Mouse (Mus musculus): ENCODE results near the gene Eif4h.

The Eif4h gene

DNA sequence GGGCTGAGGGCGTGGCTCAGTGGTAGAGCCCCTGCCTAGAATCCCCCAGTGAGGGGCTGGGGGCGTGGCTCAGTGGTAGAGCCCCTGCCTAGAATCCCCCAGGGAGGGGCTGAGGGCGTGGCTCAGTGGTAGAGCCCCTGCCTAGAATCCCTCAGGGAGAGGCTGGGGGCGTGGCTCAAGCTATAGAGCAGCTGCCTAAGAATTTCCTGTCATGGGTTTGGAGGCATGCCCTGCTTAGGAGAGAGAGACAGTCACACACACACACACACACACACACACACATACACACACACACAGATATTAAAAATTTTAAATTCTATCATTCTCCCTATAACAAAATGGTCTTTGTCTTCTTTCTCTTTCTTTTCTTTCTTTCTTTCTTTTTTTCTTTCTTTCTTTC, 9.7 kb upstream of the Eif4h start:
- DNase-seq (ENCODE audit: low read depth, low spot score), result peak; percentile 92

DNA sequence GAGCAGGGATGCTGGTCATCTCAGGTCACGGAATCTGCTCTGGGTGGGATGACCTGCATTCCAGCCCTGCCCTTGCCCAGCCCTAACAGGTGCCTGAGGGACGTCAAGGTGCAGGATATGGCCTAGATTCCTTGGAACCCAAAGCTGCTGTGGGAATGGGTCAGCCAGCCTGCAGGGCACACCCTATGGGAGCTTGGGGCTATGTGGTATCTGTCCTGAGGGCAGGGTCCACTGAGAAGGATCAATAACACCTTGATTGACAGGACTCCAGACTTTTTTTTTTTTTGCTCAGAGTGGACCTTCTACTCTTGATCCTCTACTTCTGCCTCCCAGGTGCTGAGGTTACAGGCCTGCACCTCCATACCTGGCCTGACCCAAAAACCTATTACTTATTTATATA, 8.1 kb upstream of the Eif4h start:
- no peak for DNase-seq (ENCODE audit: low read depth, low spot score)

DNA sequence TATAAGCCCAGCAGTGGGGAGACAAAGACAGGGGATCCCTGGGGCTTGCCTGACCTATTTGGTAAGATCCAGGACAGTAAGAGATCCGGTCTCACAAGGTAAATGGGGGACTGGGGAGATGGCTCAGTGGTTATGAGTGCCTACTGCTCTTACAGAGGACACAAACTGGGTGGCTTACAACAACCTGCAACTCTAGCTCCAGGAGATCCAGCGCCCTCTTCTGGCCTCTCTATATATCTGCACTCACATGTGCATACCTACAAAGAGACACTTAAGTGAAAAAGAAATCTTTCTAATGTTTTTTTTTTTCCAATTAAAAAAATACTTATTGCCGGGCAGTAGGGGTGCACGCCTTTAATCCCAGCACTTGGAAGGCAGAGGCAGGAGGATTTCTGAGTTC, 7.2 kb upstream of the Eif4h start:
- peak; percentile 54 for DNase-seq (ENCODE audit: low read depth, low spot score)

DNA sequence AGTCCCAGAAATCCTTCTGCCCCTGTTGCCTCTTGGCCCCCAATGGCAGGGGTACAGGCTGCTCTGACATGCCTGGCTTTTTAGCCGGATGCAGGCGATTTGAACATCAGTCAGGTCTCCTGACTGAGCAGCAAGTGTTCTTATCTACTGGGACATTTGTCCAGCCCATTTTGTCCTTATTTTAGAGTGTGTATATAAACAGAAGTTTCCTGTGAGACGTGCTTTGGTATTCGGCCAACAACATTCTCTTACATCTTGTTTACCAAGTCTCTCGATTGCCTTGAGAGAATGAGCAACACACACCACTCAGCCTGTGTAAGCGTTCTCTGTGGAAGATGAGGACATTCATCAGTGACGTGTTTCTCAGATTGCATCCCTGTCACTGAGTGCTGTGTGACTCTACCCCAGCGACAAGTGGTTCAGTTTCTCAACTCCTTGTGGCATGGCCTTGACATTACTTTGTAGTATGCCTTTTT, 5.4 kb upstream of the Eif4h start:
- no peak for DNase-seq (ENCODE audit: low read depth, low spot score)

DNA sequence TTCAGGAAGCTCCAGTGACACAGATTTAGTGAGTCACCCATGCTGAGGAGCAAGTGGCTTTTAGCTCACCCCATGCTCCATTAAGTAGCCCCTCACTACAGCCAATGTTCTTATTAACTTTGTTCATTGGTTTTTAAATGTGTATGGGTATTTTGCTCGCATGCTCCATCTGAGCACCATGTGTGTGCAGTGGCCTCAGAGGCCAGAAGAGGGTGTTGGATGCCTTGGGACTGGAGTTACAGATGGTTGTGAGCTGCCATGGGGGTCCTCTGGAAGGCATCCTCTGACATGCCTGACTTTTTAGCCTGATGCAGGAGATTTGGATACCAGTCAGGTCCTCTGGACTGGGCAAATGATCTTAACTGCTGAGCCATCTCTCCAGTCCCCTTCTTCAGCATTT, 4.8 kb upstream of the Eif4h start:
- DNase-seq (ENCODE audit: low read depth, low spot score), result no peak

DNA sequence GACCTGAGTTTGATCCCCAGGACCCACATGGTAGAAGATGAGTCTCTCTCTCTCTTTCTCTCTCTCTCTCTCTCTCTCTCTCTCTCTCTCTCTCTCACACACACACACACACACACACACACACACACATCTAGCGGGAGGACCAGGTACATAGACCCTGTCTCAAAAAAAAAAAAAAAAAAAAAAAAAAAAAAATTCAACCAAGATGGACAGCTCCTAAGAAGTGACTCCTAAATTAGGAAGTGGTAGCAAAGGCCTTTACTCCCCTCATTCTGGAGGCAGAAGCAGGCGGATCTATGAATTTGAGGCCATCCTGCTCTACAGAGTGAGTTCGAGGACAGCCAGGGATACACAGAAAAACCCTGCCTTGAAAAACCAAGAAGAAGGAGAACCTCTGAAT, 1.1 kb upstream of the Eif4h start:
- no peak for DNase-seq (ENCODE audit: low read depth, low spot score)

DNA sequence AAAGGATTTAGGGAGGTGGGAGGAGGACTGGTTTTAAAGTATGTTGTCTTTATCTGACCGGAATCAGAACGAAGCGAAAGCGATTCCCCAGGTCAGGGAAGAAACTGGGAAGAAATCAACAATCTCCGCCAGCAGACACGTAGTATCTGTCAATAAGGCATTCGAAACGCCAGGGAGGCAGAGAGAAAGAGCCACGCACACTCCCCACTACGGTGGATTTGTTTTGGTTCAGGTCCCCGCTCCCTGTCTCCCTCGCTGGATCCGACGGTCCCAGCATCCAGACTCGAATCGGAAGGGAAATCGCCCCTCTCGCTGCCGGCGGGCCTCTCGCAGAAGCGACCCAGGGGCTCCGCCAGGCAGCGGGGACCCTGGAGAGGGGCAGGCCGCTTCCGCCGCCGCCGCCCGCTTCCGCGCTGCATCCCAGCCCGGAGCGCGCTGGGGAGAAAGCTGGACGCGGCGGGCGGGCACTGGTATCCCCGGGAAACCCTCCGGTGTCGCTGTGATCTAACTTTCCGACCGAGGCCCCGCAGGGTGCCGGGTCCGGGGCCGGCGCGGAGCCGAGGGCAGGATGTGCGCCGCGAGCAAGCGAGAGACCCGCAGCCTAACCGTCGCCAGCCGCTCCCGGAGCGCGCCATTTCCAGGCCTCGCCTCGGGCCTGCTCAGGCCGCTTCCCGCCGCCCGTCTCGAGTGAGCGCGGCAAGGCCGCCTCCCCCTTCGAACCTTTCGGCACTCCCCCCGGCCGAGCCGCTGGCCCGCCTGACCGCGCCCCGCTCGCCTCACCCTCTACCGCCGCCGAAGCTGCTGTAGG, 625 bp downstream of the Eif4h start:
- DNase-seq (ENCODE audit: low read depth, low spot score), result peak; percentile 53

DNA sequence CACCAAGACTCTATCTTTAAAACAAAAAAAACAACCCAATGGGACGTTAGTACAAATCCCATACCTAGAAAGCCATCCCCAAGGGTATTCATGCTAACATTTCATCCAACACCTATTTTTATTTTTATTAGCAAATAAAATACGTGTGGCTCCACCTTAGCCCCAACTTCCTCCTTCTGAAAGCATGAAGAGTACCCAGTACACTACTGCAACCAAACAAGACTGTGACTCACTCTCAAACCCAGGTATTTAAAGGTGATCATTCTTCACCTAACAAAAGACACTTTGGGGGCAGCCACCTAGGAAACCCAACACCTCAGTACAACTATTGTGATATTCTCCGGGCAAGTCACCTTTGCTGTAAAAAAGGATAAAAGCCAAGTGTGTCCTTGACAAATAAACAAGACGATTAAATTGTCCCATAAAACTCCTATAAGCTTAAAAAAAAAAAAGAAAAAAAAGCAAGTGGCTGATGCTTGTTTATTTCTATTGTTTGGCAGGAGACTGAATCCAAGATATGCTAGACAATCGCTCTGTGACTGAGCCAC, 1.4 kb downstream of the Eif4h start:
- no peak for DNase-seq (ENCODE audit: low read depth, low spot score)

DNA sequence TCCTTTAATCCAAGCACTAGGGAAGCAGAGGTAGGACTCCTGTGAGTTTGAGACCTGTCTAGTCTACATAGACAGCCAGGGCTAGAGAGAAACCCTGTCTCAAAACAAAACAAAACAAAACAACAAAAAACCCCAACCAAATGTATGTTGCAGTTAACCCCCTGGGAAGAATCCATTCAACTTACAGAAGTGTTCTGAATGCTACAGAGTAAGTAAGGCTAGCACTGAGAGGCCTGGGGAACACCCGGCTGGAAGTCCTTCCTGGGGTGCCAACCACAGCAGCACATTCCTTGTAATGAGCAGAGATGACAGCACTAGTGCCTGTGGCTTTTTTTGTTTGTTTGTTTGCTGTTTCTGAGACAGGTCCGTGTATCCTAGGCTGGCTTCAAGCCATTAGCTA, 6.4 kb downstream of the Eif4h start:
- peak; percentile 79 for DNase-seq (ENCODE audit: low read depth, low spot score)

DNA sequence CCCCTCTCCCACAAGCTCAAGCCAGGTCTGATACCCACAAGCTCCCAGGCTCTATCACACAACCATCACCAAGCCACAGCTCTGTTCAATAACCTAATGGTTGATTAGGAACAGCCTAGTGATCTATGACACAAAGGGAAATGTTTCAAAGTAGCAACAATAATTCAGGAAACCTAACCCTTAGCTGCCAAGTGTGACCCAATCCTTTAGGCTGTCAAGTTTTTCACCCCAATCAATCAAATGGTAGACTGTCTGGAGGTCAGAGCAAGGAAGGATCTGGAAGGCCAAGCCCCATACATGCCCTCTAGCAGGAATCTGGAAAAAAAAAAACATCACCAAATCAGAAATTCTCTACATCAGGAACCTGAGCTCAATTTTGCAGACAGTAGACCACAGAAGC, 8.5 kb downstream of the Eif4h start:
- DNase-seq (ENCODE audit: low read depth, low spot score), result no peak

DNA sequence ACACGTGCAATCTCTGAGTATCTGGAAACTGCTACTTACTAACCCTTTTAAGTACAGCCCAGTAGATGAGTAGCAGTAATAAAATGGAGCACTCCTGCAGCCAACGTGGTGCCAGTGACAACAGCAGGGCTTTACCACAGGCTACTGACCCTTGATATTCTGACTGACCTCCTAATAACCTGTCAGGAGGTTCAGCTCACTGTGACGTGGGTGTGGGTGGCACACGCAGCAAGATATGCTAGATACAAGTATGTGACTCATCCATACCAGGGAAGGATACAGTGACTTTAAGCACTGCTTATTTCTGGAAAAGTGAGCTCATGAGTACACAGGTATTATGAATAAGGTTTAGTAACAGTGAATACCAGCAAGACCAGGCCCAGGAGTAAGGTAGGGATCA, 9.8 kb downstream of the Eif4h start:
- no peak for DNase-seq (ENCODE audit: low read depth, low spot score)

DNA sequence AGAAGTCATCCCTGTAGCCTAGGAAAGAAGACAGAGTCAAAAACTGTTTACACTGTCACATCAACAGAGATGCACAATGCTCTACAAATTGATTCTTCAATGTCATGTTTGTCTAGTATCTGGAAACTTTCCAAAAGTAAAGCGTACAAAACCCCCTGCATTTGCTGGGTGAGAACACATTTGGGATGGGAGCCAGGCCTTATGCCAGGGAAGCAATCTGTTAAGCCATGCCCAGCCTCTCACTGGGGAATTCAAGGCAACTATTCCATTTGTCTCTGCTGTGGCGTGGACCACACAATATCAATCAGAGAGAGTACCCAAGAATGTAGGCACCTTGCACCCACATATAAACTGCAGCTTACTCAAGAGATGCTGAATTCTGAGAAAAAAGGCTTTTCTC, 17.2 kb downstream of the Eif4h start:
- no peak for DNase-seq (ENCODE audit: low read depth, low spot score)

DNA sequence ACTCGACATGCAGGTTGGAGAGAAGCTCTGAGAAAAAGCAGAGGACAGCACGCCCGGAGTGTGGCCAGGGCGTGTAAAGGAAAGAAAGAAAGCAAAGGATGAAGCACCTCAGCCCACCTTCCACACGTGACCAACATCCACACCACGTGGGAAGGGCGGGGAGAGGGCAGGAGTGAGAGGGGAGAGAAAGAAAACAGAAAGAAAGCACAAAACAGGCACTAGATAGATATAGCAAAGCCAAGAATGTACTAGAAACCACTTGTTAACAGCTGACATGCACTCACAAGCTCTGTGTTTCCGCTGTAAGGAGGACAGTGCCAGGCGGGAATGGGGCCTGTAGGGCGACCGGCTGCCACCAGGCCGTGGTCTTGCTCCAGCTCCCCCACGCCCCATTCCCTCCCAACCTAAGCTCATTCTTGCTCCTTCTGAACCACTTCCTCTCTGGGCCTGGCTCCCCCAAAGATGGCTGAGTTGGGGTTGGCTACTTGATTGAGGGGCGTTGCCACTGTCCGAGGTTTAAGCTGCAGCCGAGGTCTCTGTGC, 18.1 kb downstream of the Eif4h start:
- DNase-seq (ENCODE audit: low read depth, low spot score), result no peak

DNA sequence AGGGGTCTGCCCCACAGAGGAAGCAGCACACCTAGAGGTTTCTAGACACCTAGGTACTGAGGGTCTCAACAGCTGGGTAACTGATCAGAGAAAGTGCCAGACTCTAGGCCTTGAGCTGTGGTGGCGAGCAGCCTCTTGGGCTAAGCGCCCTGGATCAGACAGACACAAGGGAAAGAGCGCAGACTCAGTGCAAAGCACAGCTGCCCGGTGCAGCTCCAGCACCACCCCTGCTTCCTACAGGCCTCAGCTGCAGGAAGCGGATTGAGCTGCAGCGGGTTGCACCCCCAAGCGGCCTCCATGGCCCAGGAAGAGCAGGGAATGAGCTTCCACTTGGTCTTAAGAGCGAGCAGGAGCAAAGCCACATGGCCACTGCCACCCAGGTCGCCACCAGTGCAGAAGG, 18.8 kb downstream of the Eif4h start:
- DNase-seq (ENCODE audit: low read depth, low spot score), result no peak

DNA sequence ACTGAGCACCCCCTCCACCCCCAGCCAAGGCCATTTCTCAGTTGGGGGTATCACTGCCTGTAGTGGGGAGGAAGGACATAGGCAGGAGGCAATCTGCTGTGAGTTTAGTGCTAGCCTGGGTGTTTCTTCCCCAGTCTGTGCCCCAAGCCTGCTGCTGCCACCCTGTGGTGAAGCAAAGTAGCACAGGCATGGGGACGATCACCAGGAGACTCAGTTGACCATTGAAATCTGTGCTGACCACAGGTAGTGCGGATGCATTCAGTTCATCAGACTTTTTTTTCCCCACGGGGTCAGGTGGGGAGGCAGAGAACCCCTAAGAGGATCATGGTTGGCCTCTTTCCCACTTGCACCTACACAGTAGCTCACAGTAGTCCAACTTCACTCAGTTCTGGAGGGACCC, 22.2 kb downstream of the Eif4h start:
- peak; percentile 57 for DNase-seq (ENCODE audit: low read depth, low spot score)

DNA sequence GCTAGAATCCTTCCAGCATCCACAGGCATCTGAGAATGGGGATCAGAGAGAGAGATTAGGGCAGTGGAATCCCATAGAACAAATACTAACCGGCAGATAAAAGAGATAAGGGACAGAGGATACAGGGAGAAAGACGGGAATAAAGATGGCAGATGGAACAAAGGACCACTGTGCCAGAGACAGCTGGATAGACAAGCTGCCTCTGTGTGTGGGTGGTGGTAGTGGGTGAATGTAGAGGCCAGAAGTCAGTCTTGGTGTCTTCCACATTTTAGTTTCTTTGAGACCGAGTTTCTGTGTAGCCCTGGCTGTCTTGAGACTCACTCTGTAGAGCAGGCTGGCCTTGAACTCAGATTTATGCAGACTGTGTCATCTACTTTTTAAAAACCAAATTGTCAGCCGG, 23.5 kb downstream of the Eif4h start:
- no peak for DNase-seq (ENCODE audit: low read depth, low spot score)

DNA sequence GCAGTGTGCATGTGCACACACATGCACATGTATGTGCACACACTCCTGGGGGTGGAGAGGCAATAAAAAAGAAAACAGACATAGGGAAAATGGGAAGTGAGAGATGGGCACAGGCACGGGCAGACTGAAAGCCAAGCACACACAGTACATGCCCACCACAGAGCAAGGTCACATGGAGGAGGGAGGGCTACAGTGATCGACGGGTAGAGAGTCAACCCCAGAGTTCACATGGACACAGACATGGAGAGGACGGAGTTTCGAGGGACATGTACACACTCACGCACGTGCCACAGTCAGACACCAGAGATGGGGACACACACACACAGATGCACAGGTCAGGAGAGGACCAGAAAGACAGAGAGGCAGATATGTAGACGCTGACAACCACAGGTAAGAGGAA, 23.9 kb downstream of the Eif4h start:
- no peak for DNase-seq (ENCODE audit: low read depth, low spot score)

DNA sequence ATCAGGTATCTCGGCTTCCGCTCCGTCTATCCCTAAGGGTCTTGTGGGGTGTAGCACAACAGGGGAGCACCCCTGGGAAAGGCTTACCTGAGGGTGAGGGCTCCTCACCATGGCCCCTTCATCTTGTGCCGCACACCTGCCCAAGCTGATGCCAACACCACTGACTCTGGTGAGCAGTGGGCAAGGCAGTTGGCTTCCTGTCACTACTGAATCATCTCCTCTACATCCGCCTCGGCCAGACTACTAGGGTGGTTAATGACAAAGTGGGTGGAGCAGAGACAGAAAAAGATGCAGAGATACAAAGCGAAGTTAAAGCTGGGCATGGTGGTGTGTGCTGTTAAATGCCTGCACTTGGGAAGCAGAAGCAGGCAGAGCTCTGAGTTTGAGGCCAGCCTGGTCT, 24.5 kb downstream of the Eif4h start, which contains the start of gene Lat2:
TSS of gene Lat2 (minus strand) at position 224 of the 400 bp plus-strand sequence.
- no peak for DNase-seq (ENCODE audit: low read depth, low spot score)

DNA sequence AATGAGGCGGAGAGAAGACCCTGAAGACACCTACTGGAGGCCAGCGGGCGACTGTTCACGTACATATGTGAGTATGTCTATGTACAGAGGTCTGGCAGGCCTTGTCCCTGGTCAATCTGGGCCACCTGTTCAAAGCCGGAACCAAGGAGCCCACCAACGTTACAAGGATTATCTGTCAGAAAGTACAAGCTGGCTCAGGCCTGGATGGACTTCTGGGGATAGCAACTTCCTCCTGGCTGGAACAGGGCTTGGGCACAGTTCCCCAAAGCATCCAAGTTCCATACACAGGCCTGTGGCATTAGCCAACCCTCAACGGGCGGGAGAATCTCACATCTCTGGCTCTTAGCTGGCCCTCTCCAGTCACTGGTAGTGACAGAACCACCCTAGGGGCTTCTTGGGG, 25.0 kb downstream of the Eif4h start:
- DNase-seq (ENCODE audit: low read depth, low spot score), result no peak

DNA sequence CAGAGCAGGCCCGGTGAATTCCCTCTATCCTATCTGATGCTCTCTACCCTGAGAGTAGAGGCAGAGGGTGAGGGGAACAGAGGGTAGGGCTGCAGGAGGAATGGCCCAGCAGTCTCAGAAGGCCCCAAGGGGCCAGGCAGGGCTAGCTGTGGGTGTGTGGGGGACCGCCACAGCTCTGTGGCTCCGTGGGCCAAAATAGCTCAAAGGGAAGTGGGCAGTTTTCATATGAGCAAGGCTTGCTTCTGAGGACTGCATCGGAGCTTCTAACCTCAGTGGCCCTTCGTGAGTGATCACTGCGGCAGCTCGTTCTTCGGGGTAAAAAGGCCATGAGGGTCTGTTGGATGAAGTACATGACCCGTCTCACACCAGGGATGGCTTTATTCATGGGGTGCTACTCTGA, 25.6 kb downstream of the Eif4h start:
- no peak for DNase-seq (ENCODE audit: low read depth, low spot score)

DNA sequence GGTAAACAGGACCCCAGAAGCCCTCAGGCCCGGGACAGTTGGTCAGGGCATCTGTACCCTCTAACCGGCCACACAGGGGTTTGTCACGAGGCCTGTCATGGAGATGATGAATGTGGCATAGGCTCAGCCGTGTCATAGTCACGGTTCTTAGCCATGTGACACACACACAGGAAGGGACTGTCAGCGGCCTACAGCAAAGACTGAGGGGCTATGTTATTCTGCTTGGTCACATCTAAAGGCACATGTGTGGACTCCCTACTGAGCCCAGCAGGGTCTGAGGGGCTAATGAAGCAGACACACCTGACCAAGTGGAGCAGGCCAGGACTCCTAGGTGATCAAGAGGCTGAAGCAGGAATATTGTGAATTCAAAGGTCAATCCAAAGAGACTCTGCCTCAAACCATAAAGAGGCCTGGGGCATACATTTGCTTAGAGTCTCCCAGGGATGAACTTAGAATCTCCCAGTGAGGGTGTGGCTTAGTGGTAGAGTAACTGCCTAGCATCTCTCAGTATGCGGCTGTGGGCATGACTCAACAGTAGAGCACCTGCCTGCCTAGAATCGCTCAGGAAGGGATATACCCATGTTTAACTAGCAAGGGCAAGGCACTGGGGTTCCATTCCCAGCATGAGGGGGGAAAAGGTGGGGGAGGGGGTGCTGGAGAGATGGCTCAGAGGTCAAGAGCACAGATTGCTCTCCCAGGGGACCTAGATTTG, 27.3 kb downstream of the Eif4h start:
- no peak for DNase-seq (ENCODE audit: low read depth, low spot score)

DNA sequence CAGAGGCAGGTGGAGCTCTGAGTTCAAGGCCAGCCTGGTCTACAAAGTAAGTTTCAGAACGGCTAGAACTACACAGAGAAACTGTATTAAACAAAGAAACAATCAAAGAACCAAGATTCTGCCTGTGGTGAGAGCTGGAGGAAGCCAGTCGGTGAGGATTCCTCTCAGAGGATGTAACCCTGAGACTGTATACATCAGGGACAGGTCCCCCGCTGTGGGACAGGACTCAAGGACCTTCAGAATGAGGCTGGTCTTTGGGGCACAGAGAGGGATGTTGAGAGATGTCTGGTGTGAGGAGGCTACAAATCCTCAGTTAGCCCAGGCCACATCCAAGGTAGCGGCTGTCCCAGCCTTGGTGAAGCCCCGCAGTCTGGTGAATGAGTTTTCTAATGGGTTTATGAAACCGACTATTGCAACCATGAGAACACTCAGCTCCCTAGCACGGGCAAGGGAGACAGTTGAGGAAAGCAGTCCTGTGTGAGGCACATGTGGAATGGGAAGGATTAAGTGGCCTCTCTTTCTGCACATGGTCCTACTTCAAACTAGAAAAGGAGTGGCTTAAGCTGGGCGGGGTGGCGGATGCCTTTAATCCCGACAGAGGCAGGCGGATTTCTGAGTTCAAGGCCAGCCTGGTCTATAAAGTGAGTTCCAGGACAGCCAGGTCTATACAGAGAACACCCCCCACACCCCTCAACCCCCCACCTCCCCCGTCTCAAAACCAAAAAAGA, 29.2 kb downstream of the Eif4h start:
- peak; percentile 89 for DNase-seq (ENCODE audit: low read depth, low spot score)
